Mouse (Mus musculus) stomach, postnatal 0 days (tissue): ENCODE data around the gene Kctd13. TPM values are rescaled to one million over a fixed set of nuclear protein-coding genes. Genes with fewer than 3 reads are reported as not detected.
A peak's percentile ranks its signal among the peaks of the same experiment; 100 is the strongest.

Experiments used
- ATAC-seq: fragments of 200-750 bp; cut with Nextera tagmentation; 2 replicates; pipeline ENCODE4 v1.8.0; 2017; ENCODE audit not compliant: low FRiP score, low TSS enrichment
- DNase-seq: peaks from one replicate; pipeline ENCODE4 v3.0.0-alpha.2; 2016; ENCODE audit warnings: low spot score
- H3K27ac ChIP-seq: fragments of 300-500 bp; sonication (generic); replicated peaks from 2 replicates; pipeline ENCODE4 v1.5.1; 2014; ENCODE audit warnings: mild to moderate bottlenecking, control low read depth
- H3K27me3 ChIP-seq: fragments of 300-500 bp; sonication (generic); 2 replicates; pipeline ENCODE4 v1.6.1; 2014; ENCODE audit warnings: low read length; ENCODE audit not compliant: control insufficient read depth, insufficient read depth
- H3K36me3 ChIP-seq: fragments of 300-500 bp; sonication (generic); 2 replicates; pipeline ENCODE4 v1.6.1; 2014; ENCODE audit warnings: low read length, mixed read lengths; ENCODE audit not compliant: control insufficient read depth, insufficient read depth
- H3K4me1 ChIP-seq: fragments of 300-500 bp; sonication (generic); replicated peaks from 2 replicates; pipeline ENCODE4 v1.6.1; 2014; ENCODE audit warnings: antibody characterized with exemption; ENCODE audit not compliant: control insufficient read depth, insufficient read depth
- H3K4me2 ChIP-seq: fragments of 300-500 bp; sonication (generic); replicated peaks from 2 replicates; pipeline ENCODE4 v1.6.1; 2014; ENCODE audit warnings: low read depth, mild to moderate bottlenecking, control low read depth, moderate library complexity
- H3K4me3 ChIP-seq: fragments of 300-500 bp; sonication (generic); 2 replicates; pipeline ENCODE4 v1.5.1; 2014; ENCODE audit warnings: low read depth, low read length, control low read depth
- H3K9ac ChIP-seq: fragments of 300-500 bp; sonication (generic); 2 replicates; pipeline ENCODE4 v1.6.1; 2014; ENCODE audit warnings: mild to moderate bottlenecking, low read length, control low read depth, mixed read lengths
- H3K9me3 ChIP-seq: fragments of 300-500 bp; sonication (generic); 2 replicates; pipeline ENCODE4 v1.6.1; 2016; ENCODE audit warnings: low read length; ENCODE audit not compliant: control insufficient read depth
- CTCF ChIP-seq: IDR thresholded peaks from 2 replicates; pipeline ENCODE4 v1.5.1; 2016; ENCODE audit warnings: antibody characterized with exemption, low read depth, mild to moderate bottlenecking, moderate library complexity
- EP300 ChIP-seq: optimal IDR thresholded peaks from 2 replicates; pipeline ENCODE3; 2016; ENCODE audit warnings: antibody characterized with exemption
- WGBS: fragments of 180-500 bp; shearing (Covaris S2); extraction: QIAGEN DNeasy Blood & Tissue Kit; methylation state at CpG from one replicate; pipeline ENCODE4 v1.1.7; 2014; 5-methylcytosine and 5-hydroxymethylcytosine counted together
- polyA plus RNA-seq: library from polyadenylated mRNA; unstranded; fragments of >200 nt; fragmentation: Nextera tagmentation; extraction: Ambion mirVana; gene quantifications from 2 replicates; pipeline ENCODE4 v1.2.1, GENCODE M21; 2015

Gene Kctd13
- polyA plus RNA-seq, 1 experiment from 2014 or later: 10.2 TPM

DNA sequence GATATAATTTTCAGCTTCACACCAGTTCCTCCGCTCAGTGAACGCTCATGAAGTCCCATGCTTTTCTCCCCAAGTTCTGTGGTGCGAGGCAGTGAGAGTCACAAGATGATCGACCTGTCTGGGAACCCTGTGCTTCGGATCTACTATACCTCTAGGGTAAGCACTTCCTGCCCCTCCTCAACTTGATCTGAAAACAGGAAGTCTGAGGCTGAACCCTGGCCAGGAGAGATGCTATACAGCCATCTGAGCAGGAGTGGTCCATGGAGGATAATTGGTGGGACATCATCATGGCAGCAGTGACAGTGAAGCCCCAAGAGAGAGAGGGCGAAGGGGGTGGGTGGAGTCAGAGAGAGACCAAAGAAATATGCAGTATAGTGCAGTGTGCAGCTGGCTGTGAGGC lies 50.2 kb downstream of the Kctd13 start:
- Histone ChIP-seq H3K27ac (no peak overlapping the region), H3K4me1 (0 out of 2 replicates have a peak, but pooled peaks cover 4% of the 10 kb centered on the region), H3K4me2 (no peak overlapping the region), H3K36me3 (peaks cover 14% of the 10 kb centered on the region; the same call in 1 of the 2 replicates), H3K9ac (no peak overlapping the region), H3K9me3 (no peaks in the 10 kb centered on the region), H3K4me3 (no peak overlapping the region), H3K27me3 (no peaks in the 10 kb centered on the region)
- ATAC-seq: no peak
- TF ChIP-seq CTCF (no peak), EP300 (no peak)
- WGBS: 84% methylated on average over 6 of the region's 6 CpGs
- no peak for DNase-seq

DNA sequence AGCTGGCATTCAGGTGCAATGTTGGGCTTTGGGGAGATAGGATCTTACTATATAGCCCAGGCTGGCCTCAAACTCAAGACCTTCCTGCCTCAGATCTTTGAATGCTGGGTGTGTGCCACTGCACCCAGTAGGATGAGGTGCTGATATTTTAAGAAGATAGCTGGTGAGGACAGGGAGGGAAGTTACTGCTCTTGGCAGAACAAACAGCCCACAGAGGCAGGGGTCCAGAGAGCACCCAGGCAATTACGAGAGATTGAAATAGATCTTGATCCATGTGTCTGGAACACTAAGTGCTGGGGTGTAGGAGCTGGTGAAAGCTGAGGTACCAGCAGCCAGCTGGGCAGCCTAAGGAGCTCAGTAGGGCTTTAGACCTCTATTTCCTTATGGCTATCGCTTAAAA lies 52.9 kb downstream of the Kctd13 start:
- Histone ChIP-seq H3K4me1 (no peaks in the 10 kb centered on the region), H3K9ac (no peak overlapping the region), H3K36me3 (peaks cover 14% of the 10 kb centered on the region; the same call in 1 of the 2 replicates), H3K27ac (no peak overlapping the region), H3K4me2 (no peak overlapping the region), H3K4me3 (no peak overlapping the region), H3K27me3 (no peaks in the 10 kb centered on the region), H3K9me3 (no peaks in the 10 kb centered on the region)
- no peak for TF ChIP-seq CTCF
- TF ChIP-seq EP300: no peak
- ATAC-seq: no peak
- 89% methylated on average over 2 of the region's 2 CpGs for WGBS
- no peak for DNase-seq

DNA sequence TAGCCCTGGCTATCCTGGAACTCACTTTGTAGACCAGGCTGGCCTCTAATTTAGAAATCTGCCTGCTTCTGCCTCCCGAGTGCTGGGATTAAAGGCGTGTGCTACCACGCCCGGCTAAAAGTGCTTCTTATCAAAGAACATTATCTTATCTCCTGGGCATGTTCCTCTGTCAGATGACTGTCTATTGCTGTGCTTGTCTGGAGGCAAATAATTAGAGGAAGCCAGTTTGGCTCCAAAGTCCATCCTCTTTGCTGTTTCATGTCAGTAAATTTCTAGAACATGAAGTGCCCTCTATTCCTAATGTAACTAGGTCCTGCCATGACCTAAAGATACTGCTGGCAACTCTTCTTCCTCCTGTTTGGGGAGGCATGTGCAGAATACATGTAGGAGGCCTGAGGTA lies 53.4 kb downstream of the Kctd13 start:
- no peaks in the 10 kb centered on the region for H3K4me1 ChIP-seq
- H3K4me2 ChIP-seq: no peak overlapping the region
- H3K27ac ChIP-seq: no peak overlapping the region
- H3K27me3 ChIP-seq: no peaks in the 10 kb centered on the region
- H3K36me3 ChIP-seq: peaks cover 14% of the 10 kb centered on the region; the same call in 1 of the 2 replicates
- no peak overlapping the region for H3K9ac ChIP-seq
- 72% methylated on average over 4 of the region's 4 CpGs for WGBS
- no peak overlapping the region for H3K4me3 ChIP-seq
- ATAC-seq (no peak), DNase-seq (no peak)
- H3K9me3 ChIP-seq: no peaks in the 10 kb centered on the region
- no peak for TF ChIP-seq CTCF
- TF ChIP-seq EP300: no peak

DNA sequence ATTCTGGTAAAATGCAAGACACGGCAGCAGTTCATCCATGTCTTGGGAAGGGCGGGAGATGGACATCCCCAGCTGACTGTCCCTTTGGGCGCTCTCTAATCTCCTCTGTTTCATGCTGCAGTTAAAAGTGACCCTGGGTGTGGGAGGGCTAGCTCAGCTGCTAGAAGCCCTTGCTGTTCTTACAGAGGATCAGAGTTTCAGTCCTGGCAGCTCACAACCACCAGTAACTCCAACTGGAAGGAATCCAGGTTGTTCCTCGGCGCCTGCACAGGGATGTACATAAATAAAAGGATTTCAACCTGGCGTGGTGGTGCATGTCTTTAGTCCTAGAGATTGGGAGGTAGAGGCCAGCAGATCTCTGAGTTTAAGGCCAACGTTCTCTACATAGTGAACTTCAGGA lies 54.4 kb downstream of the Kctd13 start:
- H3K36me3 ChIP-seq: peaks cover 12% of the 10 kb centered on the region; the same call in 1 of the 2 replicates
- H3K27me3 ChIP-seq: no peaks in the 10 kb centered on the region
- ATAC-seq (no peak), DNase-seq (no peak)
- H3K9me3 ChIP-seq: no peaks in the 10 kb centered on the region
- no peak overlapping the region for H3K4me3 ChIP-seq
- no peak overlapping the region for H3K9ac ChIP-seq
- WGBS: 58% methylated on average over 7 of the region's 7 CpGs
- TF ChIP-seq CTCF (no peak), EP300 (no peak)
- no peak overlapping the region for H3K4me2 ChIP-seq
- H3K4me1 ChIP-seq: no peaks in the 10 kb centered on the region
- no peak overlapping the region for H3K27ac ChIP-seq

DNA sequence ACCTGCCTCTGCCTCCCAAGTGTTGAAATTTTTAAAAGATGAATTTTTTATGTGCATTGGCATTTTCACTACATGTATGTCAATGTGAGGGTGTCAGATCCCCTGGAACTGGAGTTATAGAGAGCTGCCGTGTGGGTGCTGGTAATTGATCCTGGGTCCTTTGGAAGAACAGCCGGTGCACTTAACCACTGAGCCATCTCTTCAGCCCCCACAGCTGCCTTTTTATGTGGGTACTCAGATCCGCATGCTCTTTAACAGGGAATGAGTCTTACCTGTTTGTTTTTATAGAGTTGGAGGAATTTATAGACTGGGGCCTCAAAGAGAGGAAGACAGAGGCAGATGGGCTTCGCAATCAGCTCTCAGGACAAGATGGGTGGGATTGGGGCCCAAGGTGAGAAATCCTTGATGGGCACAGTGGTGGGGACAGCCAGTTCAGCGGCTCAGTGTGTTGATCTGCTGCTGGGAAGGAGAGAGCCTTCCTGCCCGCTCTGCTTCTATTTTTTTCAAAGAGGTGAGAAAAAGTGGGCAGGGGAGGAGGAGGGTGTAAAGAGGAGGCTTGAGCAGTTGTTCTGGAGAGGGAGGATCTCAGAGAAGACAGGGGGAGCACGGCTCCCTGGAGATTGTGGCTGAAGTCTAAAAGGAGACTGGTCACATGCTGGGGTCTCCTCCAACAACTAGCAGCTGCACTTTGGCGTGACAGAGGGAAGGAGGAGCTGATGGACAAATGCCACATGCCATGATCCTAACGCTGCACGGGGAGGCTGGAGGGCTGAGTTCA lies 56.2 kb downstream of the Kctd13 start:
- Histone ChIP-seq H3K36me3 (0 out of 2 replicates have a peak, but pooled peaks cover 6% of the 10 kb centered on the region), H3K4me2 (no peak overlapping the region), H3K9ac (no peak overlapping the region), H3K9me3 (no peaks in the 10 kb centered on the region), H3K4me1 (no peaks in the 10 kb centered on the region), H3K27ac (no peak overlapping the region), H3K4me3 (no peak overlapping the region), H3K27me3 (no peaks in the 10 kb centered on the region)
- no peak for TF ChIP-seq CTCF
- no peak for TF ChIP-seq EP300
- 47% methylated on average over 10 of the region's 10 CpGs for WGBS
- ATAC-seq (no peak), DNase-seq (no peak)

DNA sequence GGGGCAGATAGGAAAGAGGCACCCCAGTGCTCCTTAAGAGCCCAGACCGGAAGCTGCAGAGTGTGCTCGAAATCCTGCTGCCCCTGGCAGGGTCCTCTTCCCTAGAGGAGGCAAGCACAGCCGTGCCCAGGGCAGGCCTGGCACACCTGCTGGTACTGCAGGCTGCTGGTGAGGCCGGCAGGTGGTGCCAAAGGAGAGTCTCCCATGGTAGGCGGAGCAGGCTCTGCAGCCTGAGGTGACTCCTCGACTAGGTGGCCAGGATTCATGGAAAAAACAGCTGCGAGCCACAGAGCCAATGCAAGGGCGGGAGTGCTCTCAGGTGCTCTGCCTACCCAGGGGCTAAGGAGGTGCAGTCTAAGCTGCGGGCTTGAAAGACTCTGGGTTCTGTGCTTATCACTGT lies 57.6 kb downstream of the Kctd13 start:
- no peaks in the 10 kb centered on the region for H3K27me3 ChIP-seq
- no peak overlapping the region for H3K27ac ChIP-seq
- ATAC-seq: peak; percentile 84
- peaks cover 1% of the 10 kb centered on the region; the same call in 1 of the 2 replicates for H3K36me3 ChIP-seq
- H3K4me1 ChIP-seq: no peaks in the 10 kb centered on the region
- no peak overlapping the region for H3K9ac ChIP-seq
- 37% methylated on average over 9 of the region's 9 CpGs for WGBS
- TF ChIP-seq CTCF (peak; percentile 80), EP300 (no peak)
- DNase-seq: peak; percentile 81
- no peaks in the 10 kb centered on the region for H3K9me3 ChIP-seq
- no peak overlapping the region for H3K4me2 ChIP-seq
- no peak overlapping the region for H3K4me3 ChIP-seq
